ENCODE assay signal across 8 mouse cellular contexts in genomic region chr1:144003904-144004740, GRCm38 (mm10). TPM values are rescaled to one million over a fixed set of nuclear protein-coding genes. Genes with fewer than 3 reads are reported as not detected.
DNase-seq lines count a peak whose midpoint lies in the region; ATAC-seq and TF ChIP-seq lines count a peak whose summit lies in the region.

Rgs2 (minus strand) TSS chr1:144004161.

- DNase-seq in c-Kit-positive CD71-negative TER-119-negative erythroid progenitor cells, embryonic 14.5 days (ENCODE audit: low read depth), result peak; percentile 81
- DNase-seq in forebrain, embryonic 11.5 days (ENCODE audit: low spot score), result peak; percentile 98
- DNase-seq in heart, postnatal 0 days (ENCODE audit: low spot score), result peak; percentile 93
- peak; percentile 95 to 96 for DNase-seq in kidney, postnatal 4 days

- H3K9me3 ChIP-seq in forebrain, embryonic 11.5 days (ENCODE audit: control insufficient read depth, low read length), result no peaks in the 10 kb centered on the region
- H3K9me3 ChIP-seq in heart, postnatal 0 days (replicated peaks; ENCODE audit: control insufficient read depth, low read length), result no peaks in the 10 kb centered on the region
- no peaks in the 10 kb centered on the region for H3K9me3 ChIP-seq in liver, embryonic 16.5 days (replicated peaks; ENCODE audit: control insufficient read depth, low read length)
- no peaks in the 10 kb centered on the region for H3K9me3 ChIP-seq in neural tube, embryonic 13.5 days

- no peak for TF ChIP-seq EP300 in heart, postnatal 0 days (IDR thresholded peaks at IDR 0.05; ENCODE audit: low read depth)

- H3K36me3 ChIP-seq in forebrain, embryonic 11.5 days (ENCODE audit: control insufficient read depth, insufficient read depth, low read length), result no peaks in the 10 kb centered on the region
- H3K36me3 ChIP-seq in heart, postnatal 0 days (replicated peaks; ENCODE audit: control insufficient read depth, insufficient read depth, low read length), result peaks cover 20% of the 10 kb centered on the region
- no peaks in the 10 kb centered on the region for H3K36me3 ChIP-seq in liver, embryonic 16.5 days (ENCODE audit: control insufficient read depth, insufficient read depth)
- peaks cover 18% of the 10 kb centered on the region for H3K36me3 ChIP-seq in neural tube, embryonic 13.5 days
- no peaks in the 10 kb centered on the region for H3K36me3 ChIP-seq in testis, adult 2 months (ENCODE audit: control insufficient read depth, insufficient read depth, low read length)

- WGBS in forebrain, embryonic 11.5 days, result under 1% methylated on average over 57 of the region's 57 CpGs
- WGBS in heart, postnatal 0 days, result under 1% methylated on average over 57 of the region's 57 CpGs
- WGBS in liver, embryonic 16.5 days (ENCODE audit: insufficient replicate concordance), result under 1% methylated on average over 57 of the region's 57 CpGs
- 1% methylated on average over 57 of the region's 57 CpGs for WGBS in neural tube, embryonic 13.5 days

- TF ChIP-seq CTCF in heart, postnatal 0 days (IDR thresholded peaks at IDR 0.05; ENCODE audit: low read depth), result no peak
- no peak for TF ChIP-seq CTCF in testis, adult 2 months (IDR thresholded peaks at IDR 0.05; ENCODE audit: control insufficient read depth, insufficient read depth, insufficient replicate concordance, low read depth, low read length)

- H3K27me3 ChIP-seq in forebrain, embryonic 11.5 days (ENCODE audit: control insufficient read depth, insufficient read depth, low read length), result no peaks in the 10 kb centered on the region
- no peaks in the 10 kb centered on the region for H3K27me3 ChIP-seq in heart, postnatal 0 days (ENCODE audit: control insufficient read depth, insufficient read depth, low read length)
- H3K27me3 ChIP-seq in liver, embryonic 16.5 days (ENCODE audit: control insufficient read depth, insufficient read depth, low read depth, low read length), result no peaks in the 10 kb centered on the region
- H3K27me3 ChIP-seq in neural tube, embryonic 13.5 days, result no peaks in the 10 kb centered on the region
- no peaks in the 10 kb centered on the region for H3K27me3 ChIP-seq in testis, adult 2 months (ENCODE audit: control insufficient read depth, insufficient read depth, low read length)

- H3K27ac ChIP-seq in forebrain, embryonic 11.5 days (ENCODE audit: low read depth, low read length), result peak within 1 kb of the TSS; percentile 46; the same call in 1 of the 2 replicates
- peak within 1 kb of the TSS; percentile 82 for H3K27ac ChIP-seq in heart, postnatal 0 days (ENCODE audit: low read depth)
- H3K27ac ChIP-seq in liver, embryonic 16.5 days (ENCODE audit: low read length), result peak within 1 kb of the TSS; percentile 5; the same call in 1 of the 2 replicates
- H3K27ac ChIP-seq in neural tube, embryonic 13.5 days (replicated peaks), result peak within 1 kb of the TSS; percentile 88
- H3K27ac ChIP-seq in testis, adult 2 months (ENCODE audit: control insufficient read depth, insufficient read depth, low read depth, low read length), result peak within 1 kb of the TSS; percentile 70

- peaks cover 3% of the 10 kb centered on the region; the same call in 1 of the 2 replicates for H3K4me1 ChIP-seq in forebrain, embryonic 11.5 days (replicated peaks; ENCODE audit: control insufficient read depth, insufficient read depth, low read length)
- H3K4me1 ChIP-seq in heart, postnatal 0 days (ENCODE audit: control insufficient read depth, insufficient read depth), result peaks cover 13% of the 10 kb centered on the region; the same call in 1 of the 2 replicates
- peaks cover 2% of the 10 kb centered on the region; the same call in 1 of the 2 replicates for H3K4me1 ChIP-seq in liver, embryonic 16.5 days (ENCODE audit: control insufficient read depth, low read depth, low read length)
- H3K4me1 ChIP-seq in neural tube, embryonic 13.5 days (replicated peaks), result peaks cover 34% of the 10 kb centered on the region
- H3K4me1 ChIP-seq in testis, adult 2 months (ENCODE audit: control insufficient read depth, insufficient read depth, low read length), result peaks cover 7% of the 10 kb centered on the region

- H3K4me2 ChIP-seq in forebrain, embryonic 11.5 days (ENCODE audit: low read depth, low read length, severe bottlenecking), result peak within 1 kb of the TSS; percentile 86
- H3K4me2 ChIP-seq in heart, postnatal 0 days (ENCODE audit: low read depth, low read length), result peak within 1 kb of the TSS; percentile 79
- H3K4me2 ChIP-seq in liver, embryonic 16.5 days (ENCODE audit: low read depth, low read length), result peak within 1 kb of the TSS; percentile 74
- peak within 1 kb of the TSS; percentile 93 for H3K4me2 ChIP-seq in neural tube, embryonic 13.5 days

- peak; percentile 98 for TF ChIP-seq POLR2A in testis, adult 2 months (IDR thresholded peaks at IDR 0.05; ENCODE audit: control insufficient read depth, low read depth, low read length)

- H3K9ac ChIP-seq in forebrain, embryonic 11.5 days (ENCODE audit: low read length), result peak within 1 kb of the TSS; percentile 69
- peak within 1 kb of the TSS; percentile 84 for H3K9ac ChIP-seq in heart, postnatal 0 days (replicated peaks; ENCODE audit: low read depth, low read length)
- H3K9ac ChIP-seq in liver, embryonic 16.5 days (ENCODE audit: low read depth, low read length), result peak within 1 kb of the TSS; percentile 63
- H3K9ac ChIP-seq in neural tube, embryonic 13.5 days, result peak within 1 kb of the TSS; percentile 87

- H3K4me3 ChIP-seq in forebrain, embryonic 11.5 days (ENCODE audit: low read depth, low read length), result peak within 1 kb of the TSS; percentile 60
- peak within 1 kb of the TSS; percentile 72 for H3K4me3 ChIP-seq in heart, postnatal 0 days (ENCODE audit: low read depth, low read length)
- H3K4me3 ChIP-seq in liver, embryonic 16.5 days (ENCODE audit: low read depth, low read length), result peak within 1 kb of the TSS; percentile 61
- H3K4me3 ChIP-seq in neural tube, embryonic 13.5 days, result peak within 1 kb of the TSS; percentile 74
- H3K4me3 ChIP-seq in testis, adult 2 months (ENCODE audit: control insufficient read depth, low read depth, low read length), result peak within 1 kb of the TSS; percentile 83

- ATAC-seq in CD4-positive, CD25-positive, alpha-beta regulatory T cell, adult 4 months, result peak; percentile 82
- ATAC-seq in forebrain, embryonic 11.5 days (replicated peaks; ENCODE audit: low FRiP score), result peak; percentile 99
- ATAC-seq in heart, postnatal 0 days (ENCODE audit: insufficient read depth, low read depth), result peak; percentile 99
- peak; percentile 99 for ATAC-seq in liver, embryonic 16.5 days (ENCODE audit: low read depth)
- peak; percentile 100 for ATAC-seq in neural tube, embryonic 13.5 days (ENCODE audit: low read depth)

RNA-seq across cellular contexts. Expression of gene Rgs2, which starts in this region (rescaled TPM):
- 10 to 100 TPM; 32.3 to 41.6 TPM for polyA plus RNA-seq in CD4-positive, CD25-positive, alpha-beta regulatory T cell, adult 4 months (2017; shearing (Covaris generic))
- polyA plus RNA-seq in forebrain, embryonic 11.5 days (2014; fragmentation: Nextera tagmentation; extraction: Ambion mirVana), result 58.9 and 61.1 TPM in 2 replicates
- total RNA-seq in heart, postnatal 0 days (2014; rRNA removed; ENCODE audit: low replicate concordance), result 7.7 and 14.6 TPM in 2 replicates
- polyA plus RNA-seq in heart, postnatal 0 days (2015; fragmentation: Nextera tagmentation; extraction: Ambion mirVana), result 41.7 and 45.8 TPM in 2 replicates
- polyA plus RNA-seq in liver, embryonic 16.5 days (2015; fragmentation: Nextera tagmentation; extraction: Ambion mirVana), result 10.6 and 11.1 TPM in 2 replicates
- polyA plus RNA-seq in neural tube, embryonic 13.5 days (2015; fragmentation: Nextera tagmentation; extraction: Ambion mirVana), result 102 and 114 TPM in 2 replicates
- polyA plus RNA-seq in testis, adult 2 months (2012; rRNA removed), result 2.1 and 2.8 TPM in 2 replicates

Comparison
In these comparisons a context has a peak if more than half of its experiments do, and no peak if none do; other contexts are left out.
1. Peak in every context shown above with its lines: DNase-seq, ATAC-seq, H3K4me3 ChIP-seq and H3K27ac ChIP-seq.
2. H3K27ac ChIP-seq: peak in every context shown above with its lines; median percentile 88 in neural tube, embryonic 13.5 days; 82 in heart, postnatal 0 days; 70 in testis, adult 2 months; 46 in forebrain, embryonic 11.5 days; 5 in liver, embryonic 16.5 days.